Mouse (Mus musculus): Measurements from ENCODE around the gene 1110002E22Rik. TPM values are rescaled to one million over a fixed set of nuclear protein-coding genes. Genes with fewer than 3 reads are reported as not detected.

The 1110002E22Rik gene
- total and polyA plus RNA-seq, 3 experiments: under 0.01 to 0.03 TPM; not detected in 1

- H3K27me3 ChIP-seq (ENCODE audit: control insufficient read depth in 1 of 2, insufficient read depth in 2 of 2, low read length in 2 of 2): peaks cover 0 to 2% of the 10 kb centered on the region in 2 experiments; a peak in 2 of 4 replicates
- no peaks in the 10 kb centered on the region for H3K36me3 ChIP-seq (ENCODE audit: control insufficient read depth in 1 of 2, insufficient read depth in 2 of 2, low read length in 2 of 2)
- H3K9me3 ChIP-seq (replicated peaks; ENCODE audit: insufficient read depth, low read length): no peaks in the 10 kb centered on the region
- H3K9ac ChIP-seq (ENCODE audit: control insufficient read depth, low read depth, low read length, poor library complexity, severe bottlenecking): no peak overlapping the region
- H3K79me2 ChIP-seq (ENCODE audit: control insufficient read depth, insufficient read depth, low read length, poor library complexity): no peaks in the 10 kb centered on the region
- TF ChIP-seq MEF2A (IDR thresholded peaks at IDR 0.05; ENCODE audit: extremely low read depth, insufficient replicate concordance, low read depth, low read length, poor library complexity, severe bottlenecking) (no peak), ZC3H11A (IDR thresholded peaks at IDR 0.05; ENCODE audit: low read depth, low read length) (no peak), CTCF (IDR thresholded peaks at IDR 0.05 in 2 of 3, conservative IDR thresholded peaks at IDR 0.05 in 1 of 3; ENCODE audit: control insufficient read depth in 1 of 3, insufficient read depth in 1 of 3, low read depth in 2 of 3, low read length in 3 of 3, poor library complexity in 1 of 3, severe bottlenecking in 1 of 3) (no peak), ELF1 (IDR thresholded peaks at IDR 0.05; ENCODE audit: low read depth, low read length) (no peak), SIN3A (IDR thresholded peaks at IDR 0.05; ENCODE audit: low read length) (no peak), TBP (IDR thresholded peaks at IDR 0.05; ENCODE audit: low read depth, low read length) (no peak), ZMIZ1 (IDR thresholded peaks at IDR 0.05; ENCODE audit: low read depth, low read length) (no peak), RAD21 (IDR thresholded peaks at IDR 0.05; ENCODE audit: low read depth, low read length) (no peak), MAZ (IDR thresholded peaks at IDR 0.05; ENCODE audit: low read depth, low read length) (no peak), NELFE (IDR thresholded peaks at IDR 0.05; ENCODE audit: low read depth, low read length) (no peak), RCOR1 (IDR thresholded peaks at IDR 0.05; ENCODE audit: low read depth, low read length) (no peak), GABPA (IDR thresholded peaks at IDR 0.05; ENCODE audit: low read depth, low read length) (no peak)
- H3K27ac ChIP-seq (ENCODE audit: control insufficient read depth, low read depth, low read length): no peak overlapping the region
- no peaks in the 10 kb centered on the region for H3K4me1 ChIP-seq (ENCODE audit: control insufficient read depth in 1 of 2, insufficient read depth in 2 of 2, low read length in 2 of 2)
- no peak for DNase-seq (ENCODE audit: low read depth, low spot score)
- H3K4me3 ChIP-seq (ENCODE audit: control insufficient read depth in 1 of 2, insufficient read depth in 1 of 2, low read depth in 2 of 2, low read length in 2 of 2): no peak overlapping the region
These were observed 6.2 kb downstream of the 1110002E22Rik start for GRCm38 (mm10) chr3:138071004-138071403.

- no peak for DNase-seq (ENCODE audit: low read depth, low spot score)
- Histone ChIP-seq H3K36me3 (ENCODE audit: control insufficient read depth in 1 of 2, insufficient read depth in 2 of 2, low read length in 2 of 2) (no peaks in the 10 kb centered on the region), H3K27me3 (ENCODE audit: control insufficient read depth in 1 of 2, insufficient read depth in 2 of 2, low read length in 2 of 2) (peaks cover 1 to 2% of the 10 kb centered on the region in 2 experiments; a peak in 3 of 4 replicates), H3K9ac (ENCODE audit: control insufficient read depth, low read depth, low read length, poor library complexity, severe bottlenecking) (no peak overlapping the region), H3K27ac (ENCODE audit: control insufficient read depth, low read depth, low read length) (no peak overlapping the region), H3K4me1 (ENCODE audit: control insufficient read depth in 1 of 2, insufficient read depth in 2 of 2, low read length in 2 of 2) (no peaks in the 10 kb centered on the region), H3K79me2 (ENCODE audit: control insufficient read depth, insufficient read depth, low read length, poor library complexity) (no peaks in the 10 kb centered on the region), H3K9me3 (replicated peaks; ENCODE audit: insufficient read depth, low read length) (no peaks in the 10 kb centered on the region), H3K4me3 (ENCODE audit: control insufficient read depth in 1 of 2, insufficient read depth in 1 of 2, low read depth in 2 of 2, low read length in 2 of 2) (no peak overlapping the region)
- no peak for TF ChIP-seq MAX (IDR thresholded peaks at IDR 0.05; ENCODE audit: low read length)
- no peak for TF ChIP-seq USF1 (IDR thresholded peaks at IDR 0.05; ENCODE audit: low read depth, low read length)
- TF ChIP-seq MXI1 (IDR thresholded peaks at IDR 0.05; ENCODE audit: low read depth, low read length): no peak
- no peak for TF ChIP-seq USF2 (IDR thresholded peaks at IDR 0.05; ENCODE audit: borderline replicate concordance in 1 of 2, insufficient read depth in 1 of 2, low read depth in 1 of 2, low read length in 2 of 2)
- no peak for TF ChIP-seq ZMIZ1 (IDR thresholded peaks at IDR 0.05; ENCODE audit: low read depth, low read length)
- no peak for TF ChIP-seq POLR2A (IDR thresholded peaks at IDR 0.05; ENCODE audit: control insufficient read depth in 1 of 2, insufficient read depth in 1 of 2, low read depth in 1 of 2, low read length in 2 of 2, poor library complexity in 1 of 2)
- TF ChIP-seq POLR2AphosphoS5 (IDR thresholded peaks at IDR 0.05; ENCODE audit: borderline replicate concordance, low read depth, low read length): no peak
- TF ChIP-seq MEF2A (IDR thresholded peaks at IDR 0.05; ENCODE audit: extremely low read depth, insufficient replicate concordance, low read depth, low read length, poor library complexity, severe bottlenecking): no peak
- no peak for TF ChIP-seq TAL1 (IDR thresholded peaks at IDR 0.05; ENCODE audit: low read length)
These were observed 6.7 kb downstream of the 1110002E22Rik start for GRCm38 (mm10) chr3:138071476-138072073.

Measured in MEL (cell line).